Mouse (Mus musculus): Measurements from ENCODE around the gene Coro1c. TPM values are rescaled to one million over a fixed set of nuclear protein-coding genes. Genes with fewer than 3 reads are reported as not detected.
A peak's percentile ranks its signal among the peaks of the same experiment; 100 is the strongest.

Gene Coro1c
- polyA plus RNA-seq, 1 experiment from 2014 or later, result 145 TPM

- no peak overlapping the region for H3K4me3 ChIP-seq (replicated peaks; ENCODE audit: low read length)
- peak overlapping the region; percentile 49 for H3K27ac ChIP-seq (ENCODE audit: low read length)
- ATAC-seq (ENCODE audit: insufficient read depth, low FRiP score), result peak; percentile 59; the same call in 1 of the 2 replicates
- peak overlapping the region; percentile 40; the same call in 1 of the 2 replicates for H3K9ac ChIP-seq (ENCODE audit: low read length)
- no peaks in the 10 kb centered on the region for H3K9me3 ChIP-seq (replicated peaks; ENCODE audit: control insufficient read depth, low read length)
- H3K36me3 ChIP-seq (ENCODE audit: control insufficient read depth, insufficient read depth, low read length), result no peaks in the 10 kb centered on the region
- 38% methylated on average over 5 of the region's 5 CpGs for whole genome bisulfite sequencing
- H3K27me3 ChIP-seq (ENCODE audit: control insufficient read depth, insufficient read depth, low read length), result no peaks in the 10 kb centered on the region
- H3K4me2 ChIP-seq (ENCODE audit: low read depth, low read length), result peak overlapping the region; percentile 19; the same call in 1 of the 2 replicates
- peaks cover 27% of the 10 kb centered on the region for H3K4me1 ChIP-seq (ENCODE audit: control insufficient read depth, insufficient read depth, low read length)
Measured at GRCm38 (mm10) chr5:113858971-113859370, 49.6 kb downstream of the Coro1c start.

- H3K9ac ChIP-seq (ENCODE audit: low read length), result no peak overlapping the region
- H3K27ac ChIP-seq (ENCODE audit: low read length), result no peak overlapping the region
- no peaks in the 10 kb centered on the region for H3K9me3 ChIP-seq (replicated peaks; ENCODE audit: control insufficient read depth, low read length)
- no peak for ATAC-seq (ENCODE audit: insufficient read depth, low FRiP score)
- 77% methylated on average over 10 of the region's 10 CpGs for WGBS
- H3K4me1 ChIP-seq (ENCODE audit: control insufficient read depth, insufficient read depth, low read length), result peaks cover 27% of the 10 kb centered on the region
- H3K27me3 ChIP-seq (ENCODE audit: control insufficient read depth, insufficient read depth, low read length), result no peaks in the 10 kb centered on the region
- H3K36me3 ChIP-seq (ENCODE audit: control insufficient read depth, insufficient read depth, low read length), result no peaks in the 10 kb centered on the region
- H3K4me3 ChIP-seq (replicated peaks; ENCODE audit: low read length), result no peak overlapping the region
- H3K4me2 ChIP-seq (ENCODE audit: low read depth, low read length), result no peak overlapping the region
Measured at GRCm38 (mm10) chr5:113858550-113858949, 50.0 kb downstream of the Coro1c start.

- Histone ChIP-seq H3K4me3 (replicated peaks; ENCODE audit: low read length) (no peak overlapping the region), H3K4me2 (ENCODE audit: low read depth, low read length) (no peak overlapping the region), H3K9me3 (replicated peaks; ENCODE audit: control insufficient read depth, low read length) (no peaks in the 10 kb centered on the region), H3K27me3 (ENCODE audit: control insufficient read depth, insufficient read depth, low read length) (no peaks in the 10 kb centered on the region), H3K27ac (ENCODE audit: low read length) (no peak overlapping the region), H3K4me1 (ENCODE audit: control insufficient read depth, insufficient read depth, low read length) (peaks cover 27% of the 10 kb centered on the region), H3K36me3 (ENCODE audit: control insufficient read depth, insufficient read depth, low read length) (no peaks in the 10 kb centered on the region), H3K9ac (ENCODE audit: low read length) (0 out of 2 replicates have a peak overlapping the region, but pooled peaks have one; percentile 14)
- ATAC-seq (ENCODE audit: insufficient read depth, low FRiP score), result no peak
- WGBS, result 66% methylated on average over 8 of the region's 8 CpGs
Measured at GRCm38 (mm10) chr5:113857631-113858030, 50.9 kb downstream of the Coro1c start.

GRCm38 (mm10) chr5:113856631-113857030 lies 51.9 kb downstream of the Coro1c start:
- H3K4me1 ChIP-seq (ENCODE audit: control insufficient read depth, insufficient read depth, low read length), result peaks cover 27% of the 10 kb centered on the region
- no peaks in the 10 kb centered on the region for H3K27me3 ChIP-seq (ENCODE audit: control insufficient read depth, insufficient read depth, low read length)
- H3K27ac ChIP-seq (ENCODE audit: low read length), result peak overlapping the region; percentile 46; the same call in 1 of the 2 replicates
- no peaks in the 10 kb centered on the region for H3K9me3 ChIP-seq (replicated peaks; ENCODE audit: control insufficient read depth, low read length)
- H3K4me2 ChIP-seq (ENCODE audit: low read depth, low read length), result no peak overlapping the region
- H3K4me3 ChIP-seq (replicated peaks; ENCODE audit: low read length), result no peak overlapping the region
- no peak overlapping the region for H3K9ac ChIP-seq (ENCODE audit: low read length)
- 85% methylated on average over 7 of the region's 7 CpGs for WGBS
- ATAC-seq (ENCODE audit: insufficient read depth, low FRiP score), result no peak
- no peaks in the 10 kb centered on the region for H3K36me3 ChIP-seq (ENCODE audit: control insufficient read depth, insufficient read depth, low read length)

GRCm38 (mm10) chr5:113855696-113856095 lies 52.9 kb downstream of the Coro1c start:
- ATAC-seq (ENCODE audit: insufficient read depth, low FRiP score), result peak; percentile 17; the same call in 1 of the 2 replicates
- 61% methylated on average over 3 of the region's 3 CpGs for WGBS
- H3K4me2 ChIP-seq (ENCODE audit: low read depth, low read length), result no peak overlapping the region
- peak overlapping the region; percentile 42; the same call in 1 of the 2 replicates for H3K9ac ChIP-seq (ENCODE audit: low read length)
- H3K27me3 ChIP-seq (ENCODE audit: control insufficient read depth, insufficient read depth, low read length), result no peaks in the 10 kb centered on the region
- peaks cover 2% of the 10 kb centered on the region; the same call in 1 of the 2 replicates for H3K36me3 ChIP-seq (ENCODE audit: control insufficient read depth, insufficient read depth, low read length)
- H3K9me3 ChIP-seq (replicated peaks; ENCODE audit: control insufficient read depth, low read length), result no peaks in the 10 kb centered on the region
- H3K4me1 ChIP-seq (ENCODE audit: control insufficient read depth, insufficient read depth, low read length), result peaks cover 27% of the 10 kb centered on the region
- no peak overlapping the region for H3K4me3 ChIP-seq (replicated peaks; ENCODE audit: low read length)
- H3K27ac ChIP-seq (ENCODE audit: low read length), result peak overlapping the region; percentile 46

- peaks cover 8% of the 10 kb centered on the region; the same call in 1 of the 2 replicates for H3K36me3 ChIP-seq (ENCODE audit: control insufficient read depth, insufficient read depth, low read length)
- ATAC-seq (ENCODE audit: insufficient read depth, low FRiP score), result no peak
- 95% methylated on average over 10 of the region's 10 CpGs for WGBS
- no peak overlapping the region for H3K4me2 ChIP-seq (ENCODE audit: low read depth, low read length)
- H3K9me3 ChIP-seq (replicated peaks; ENCODE audit: control insufficient read depth, low read length), result no peaks in the 10 kb centered on the region
- H3K4me3 ChIP-seq (replicated peaks; ENCODE audit: low read length), result no peak overlapping the region
- H3K9ac ChIP-seq (ENCODE audit: low read length), result no peak overlapping the region
- peak overlapping the region; percentile 46; the same call in 1 of the 2 replicates for H3K27ac ChIP-seq (ENCODE audit: low read length)
- no peaks in the 10 kb centered on the region for H3K27me3 ChIP-seq (ENCODE audit: control insufficient read depth, insufficient read depth, low read length)
- H3K4me1 ChIP-seq (ENCODE audit: control insufficient read depth, insufficient read depth, low read length), result peaks cover 27% of the 10 kb centered on the region
Measured at GRCm38 (mm10) chr5:113855117-113855516, 53.4 kb downstream of the Coro1c start.

GRCm38 (mm10) chr5:113854494-113854893 lies 54.1 kb downstream of the Coro1c start:
- no peak for ATAC-seq (ENCODE audit: insufficient read depth, low FRiP score)
- H3K9me3 ChIP-seq (replicated peaks; ENCODE audit: control insufficient read depth, low read length), result no peaks in the 10 kb centered on the region
- no peaks in the 10 kb centered on the region for H3K27me3 ChIP-seq (ENCODE audit: control insufficient read depth, insufficient read depth, low read length)
- no peak overlapping the region for H3K9ac ChIP-seq (ENCODE audit: low read length)
- no peak overlapping the region for H3K4me2 ChIP-seq (ENCODE audit: low read depth, low read length)
- peak overlapping the region; percentile 1; the same call in 1 of the 2 replicates for H3K27ac ChIP-seq (ENCODE audit: low read length)
- no peak overlapping the region for H3K4me3 ChIP-seq (replicated peaks; ENCODE audit: low read length)
- peaks cover 23% of the 10 kb centered on the region for H3K4me1 ChIP-seq (ENCODE audit: control insufficient read depth, insufficient read depth, low read length)
- 39% methylated on average over 14 of the region's 14 CpGs for WGBS
- H3K36me3 ChIP-seq (ENCODE audit: control insufficient read depth, insufficient read depth, low read length), result peaks cover 11% of the 10 kb centered on the region

- Histone ChIP-seq H3K27me3 (ENCODE audit: control insufficient read depth, insufficient read depth, low read length) (no peaks in the 10 kb centered on the region), H3K36me3 (ENCODE audit: control insufficient read depth, insufficient read depth, low read length) (peaks cover 15% of the 10 kb centered on the region), H3K4me1 (ENCODE audit: control insufficient read depth, insufficient read depth, low read length) (peaks cover 14% of the 10 kb centered on the region), H3K4me3 (replicated peaks; ENCODE audit: low read length) (no peak overlapping the region), H3K9me3 (replicated peaks; ENCODE audit: control insufficient read depth, low read length) (no peaks in the 10 kb centered on the region), H3K9ac (ENCODE audit: low read length) (no peak overlapping the region), H3K4me2 (ENCODE audit: low read depth, low read length) (no peak overlapping the region), H3K27ac (ENCODE audit: low read length) (peak overlapping the region; percentile 46; the same call in 1 of the 2 replicates)
- peak; percentile 44; the same call in 1 of the 2 replicates for ATAC-seq (ENCODE audit: insufficient read depth, low FRiP score)
- WGBS, result 90% methylated on average over 10 of the region's 10 CpGs
Measured at GRCm38 (mm10) chr5:113853541-113853940, 55.0 kb downstream of the Coro1c start.

GRCm38 (mm10) chr5:113852463-113852862 lies 56.1 kb downstream of the Coro1c start:
- Histone ChIP-seq H3K27ac (ENCODE audit: low read length) (no peak overlapping the region), H3K4me3 (replicated peaks; ENCODE audit: low read length) (no peak overlapping the region), H3K9me3 (replicated peaks; ENCODE audit: control insufficient read depth, low read length) (no peaks in the 10 kb centered on the region), H3K36me3 (ENCODE audit: control insufficient read depth, insufficient read depth, low read length) (peaks cover 15% of the 10 kb centered on the region), H3K9ac (ENCODE audit: low read length) (no peak overlapping the region), H3K4me1 (ENCODE audit: control insufficient read depth, insufficient read depth, low read length) (peaks cover 13% of the 10 kb centered on the region), H3K4me2 (ENCODE audit: low read depth, low read length) (no peak overlapping the region), H3K27me3 (ENCODE audit: control insufficient read depth, insufficient read depth, low read length) (no peaks in the 10 kb centered on the region)
- 81% methylated on average over 7 of the region's 7 CpGs for WGBS
- no peak for ATAC-seq (ENCODE audit: insufficient read depth, low FRiP score)
